Mouse (Mus musculus) liver, embryonic 14.5 days (tissue): ENCODE measurements around the gene Acox1. TPM values are rescaled to one million over a fixed set of nuclear protein-coding genes. Genes with fewer than 3 reads are reported as not detected.

Experiments
- ATAC-seq: fragments of 200-750 bp; cut with Nextera tagmentation; 2 replicates; pipeline ENCODE4 v1.8.0; 2017; ENCODE audit warnings: moderate number of reproducible peaks, mild to moderate bottlenecking, moderate library complexity; ENCODE audit not compliant: insufficient read depth
- DNase-seq, 3 experiments: peaks; one replicate each; pipeline ENCODE4 v3.0.0-alpha.2; 2012 to 2013; ENCODE audit warnings: low read depth in 3 of 3, low spot score in 3 of 3
- H3K27ac ChIP-seq: fragments of 300-500 bp; sonication (generic); 2 replicates; pipeline ENCODE4 v1.5.1; 2014; ENCODE audit warnings: moderate library complexity, mild to moderate bottlenecking, control low read depth, inconsistent platforms
- H3K27me3 ChIP-seq: fragments of 300-500 bp; sonication (generic); 2 replicates; pipeline ENCODE4 v1.6.1; 2014; ENCODE audit warnings: mild to moderate bottlenecking, low read length, moderate library complexity; ENCODE audit not compliant: control insufficient read depth, insufficient read depth
- H3K36me3 ChIP-seq: fragments of 300-500 bp; sonication (generic); replicated peaks from 2 replicates; pipeline ENCODE4 v1.6.1; 2014; ENCODE audit warnings: low read depth; ENCODE audit not compliant: control insufficient read depth, insufficient read depth
- H3K4me1 ChIP-seq, 2 experiments: fragments of 200-500 bp in 1 of 2; fragments of 300-500 bp in 1 of 2; sonication (generic) in 1 of 2; replicated peaks; 2 replicates each; pipeline ENCODE4 v1.6.1; 2012 to 2014; ENCODE audit warnings: antibody characterized with exemption in 1 of 2, inconsistent platforms in 1 of 2, low read length in 1 of 2; ENCODE audit not compliant: control insufficient read depth in 2 of 2, insufficient read depth in 2 of 2
- H3K4me2 ChIP-seq: fragments of 300-500 bp; sonication (generic); 2 replicates; pipeline ENCODE4 v1.6.1; 2014; ENCODE audit warnings: low read depth, mild to moderate bottlenecking, control low read depth, moderate library complexity
- H3K4me3 ChIP-seq, 2 experiments: fragments of 200-500 bp in 1 of 2; fragments of 300-500 bp in 1 of 2; sonication (generic) in 1 of 2; 2 replicates each; pipeline ENCODE4 v1.5.1; 2012 to 2014; ENCODE audit warnings: low read depth in 2 of 2, low read length in 2 of 2, mild to moderate bottlenecking in 2 of 2, control low read depth in 1 of 2, inconsistent platforms in 1 of 2, moderate library complexity in 1 of 2; ENCODE audit not compliant: insufficient read depth in 1 of 2
- H3K9ac ChIP-seq: fragments of 300-500 bp; sonication (generic); replicated peaks from 2 replicates; pipeline ENCODE4 v1.6.1; 2014; ENCODE audit warnings: mild to moderate bottlenecking, control low read depth, moderate library complexity
- H3K9me3 ChIP-seq: fragments of 300-500 bp; sonication (generic); 2 replicates; pipeline ENCODE4 v1.6.1; 2016; ENCODE audit warnings: low read length, mixed read lengths; ENCODE audit not compliant: control insufficient read depth
- CTCF ChIP-seq: IDR thresholded peaks from 2 replicates; pipeline ENCODE4 v1.5.1; 2016; ENCODE audit warnings: antibody characterized with exemption, low read depth, control low read depth
- EP300 ChIP-seq: IDR thresholded peaks from 2 replicates; pipeline ENCODE4 v1.6.1; 2016; ENCODE audit warnings: antibody characterized with exemption, low read depth
- WGBS: fragments of 180-500 bp; shearing (Covaris S2); extraction: QIAGEN DNeasy Blood & Tissue Kit; methylation state at CpG from one replicate; pipeline ENCODE4 v1.1.7; 2014; ENCODE audit not compliant: insufficient replicate concordance; 5-methylcytosine and 5-hydroxymethylcytosine counted together
- polyA plus RNA-seq, 2 experiments: library from polyadenylated mRNA; depleted of rRNA in 1 of 2; stranded (reverse) in 1 of 2; unstranded in 1 of 2; fragments of >200 nt; fragmentation: Nextera tagmentation in 1 of 2; extraction: Ambion mirVana in 1 of 2; gene quantifications; 2 replicates each; pipeline versions ENCODE4 v1.2.1 to v1.2.3; 2012 to 2014

Gene Acox1
- polyA plus RNA-seq, 2 experiments: 14.8 to 16.6 TPM

DNA sequence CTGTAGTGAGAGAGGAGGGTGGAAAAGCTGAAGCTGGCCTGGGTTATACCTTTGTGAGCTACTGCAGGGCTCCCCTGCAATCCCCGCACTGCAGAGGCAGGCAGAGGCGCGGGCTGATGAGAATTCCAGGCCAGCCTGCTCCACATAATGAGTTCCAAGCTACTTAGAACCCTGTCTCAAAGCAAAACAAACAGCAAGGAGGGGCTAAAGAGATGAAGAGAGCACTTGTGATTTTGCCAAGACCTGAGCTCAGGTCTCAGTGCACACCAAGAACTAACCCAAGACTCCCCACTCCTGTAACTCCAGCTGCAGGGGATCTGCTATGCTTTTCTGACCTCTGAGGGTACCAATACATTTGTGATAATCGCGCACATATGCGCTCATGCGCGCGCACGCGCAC lies 12.5 kb downstream of the Acox1 start:
- Histone ChIP-seq H3K27me3 (no peaks in the 10 kb centered on the region), H3K27ac (no peak overlapping the region), H3K4me1 (no peaks in the 10 kb centered on the region), H3K9me3 (no peaks in the 10 kb centered on the region), H3K9ac (no peak overlapping the region), H3K36me3 (peaks cover 3% of the 10 kb centered on the region), H3K4me2 (no peak overlapping the region), H3K4me3 (no peak overlapping the region)
- ATAC-seq: no peak
- no peak for DNase-seq
- WGBS: 87% methylated on average over 11 of the region's 11 CpGs
- TF ChIP-seq CTCF: no peak
- TF ChIP-seq EP300: no peak

DNA sequence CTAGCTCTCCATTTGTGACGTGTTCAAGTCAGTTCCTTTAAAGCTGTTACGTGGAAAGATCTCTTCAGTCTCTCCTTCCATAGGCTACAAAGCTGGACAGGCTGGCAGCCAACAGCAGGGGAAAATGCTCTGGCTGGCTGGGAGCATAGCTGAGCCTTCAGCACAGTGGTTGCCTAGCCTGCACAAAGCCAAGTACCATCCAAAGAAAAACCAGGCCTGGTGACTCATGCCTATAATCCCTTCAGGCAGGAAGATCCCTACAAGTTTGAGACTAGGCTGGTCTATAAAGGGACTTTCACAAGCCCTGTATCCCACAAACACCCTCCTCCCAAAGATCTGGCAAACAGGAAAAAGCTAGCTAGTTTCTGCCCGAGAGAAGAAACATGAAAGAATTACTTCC lies 13.0 kb downstream of the Acox1 start:
- ATAC-seq (no peak), DNase-seq (no peak)
- H3K27ac ChIP-seq: no peak overlapping the region
- H3K9ac ChIP-seq: no peak overlapping the region
- no peaks in the 10 kb centered on the region for H3K4me1 ChIP-seq
- no peaks in the 10 kb centered on the region for H3K27me3 ChIP-seq
- H3K36me3 ChIP-seq: peaks cover 3% of the 10 kb centered on the region
- no peaks in the 10 kb centered on the region for H3K9me3 ChIP-seq
- TF ChIP-seq CTCF (no peak), EP300 (no peak)
- no peak overlapping the region for H3K4me2 ChIP-seq
- H3K4me3 ChIP-seq: no peak overlapping the region
- WGBS: 71% methylated on average over 3 of the region's 3 CpGs

DNA sequence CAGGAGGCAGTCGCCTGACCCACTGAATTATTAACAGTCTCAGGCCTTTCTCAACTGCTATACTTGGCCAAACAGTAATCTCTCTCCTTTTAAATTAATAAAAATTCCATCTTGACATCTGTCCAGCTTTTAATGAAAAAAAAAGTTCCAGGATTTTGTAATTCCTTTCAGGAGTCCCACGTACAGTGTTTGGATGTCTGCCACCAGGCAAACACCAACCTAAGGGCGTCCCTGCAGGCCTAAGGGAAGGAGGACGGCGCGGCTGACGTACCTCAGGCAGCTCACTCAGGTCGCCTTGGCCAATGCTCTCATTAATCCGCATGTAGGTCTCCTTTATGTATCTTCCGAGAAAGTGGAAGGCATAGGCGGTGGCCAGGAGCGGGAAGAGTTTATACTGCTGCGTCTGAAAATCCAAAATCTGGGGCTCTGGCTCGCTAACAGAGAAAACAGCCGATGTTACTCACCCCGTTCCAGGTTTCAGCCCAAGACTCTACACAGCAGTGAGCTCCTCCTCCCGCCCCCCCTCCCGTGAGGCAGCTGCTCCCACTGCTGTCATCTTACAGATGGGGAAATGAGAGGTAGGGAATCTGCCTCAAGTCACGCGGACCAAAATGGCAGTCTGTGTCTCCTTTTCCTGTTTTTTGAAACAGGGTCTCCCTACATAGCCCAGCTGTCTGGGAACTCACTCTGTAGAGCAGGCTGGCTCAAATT lies 20.3 kb downstream of the Acox1 start:
- WGBS: 83% methylated on average over 20 of the region's 20 CpGs

GRCm38 (mm10) chr11:116176010-116176409 lies 22.8 kb downstream of the Acox1 start:
- ATAC-seq (no peak), DNase-seq (no peak)
- Histone ChIP-seq H3K9ac (no peak overlapping the region), H3K36me3 (peaks cover 13% of the 10 kb centered on the region), H3K27me3 (no peaks in the 10 kb centered on the region), H3K4me1 (no peaks in the 10 kb centered on the region), H3K4me3 (no peak overlapping the region), H3K9me3 (no peaks in the 10 kb centered on the region), H3K4me2 (no peak overlapping the region), H3K27ac (no peak overlapping the region)
- no peak for TF ChIP-seq CTCF
- TF ChIP-seq EP300: no peak
- 83% methylated on average over 7 of the region's 7 CpGs for WGBS

More for the DNA sequence above, 20.3 kb downstream of the Acox1 start:
- Histone ChIP-seq H3K36me3 (peaks cover 8% of the 10 kb centered on the region), H3K4me2 (no peak overlapping the region), H3K27me3 (no peaks in the 10 kb centered on the region), H3K4me3 (no peak overlapping the region), H3K27ac (no peak overlapping the region), H3K9me3 (no peaks in the 10 kb centered on the region), H3K4me1 (no peaks in the 10 kb centered on the region), H3K9ac (no peak overlapping the region)
- TF ChIP-seq EP300: no peak
- TF ChIP-seq CTCF: no peak
- no peak for ATAC-seq
- no peak for DNase-seq

DNA sequence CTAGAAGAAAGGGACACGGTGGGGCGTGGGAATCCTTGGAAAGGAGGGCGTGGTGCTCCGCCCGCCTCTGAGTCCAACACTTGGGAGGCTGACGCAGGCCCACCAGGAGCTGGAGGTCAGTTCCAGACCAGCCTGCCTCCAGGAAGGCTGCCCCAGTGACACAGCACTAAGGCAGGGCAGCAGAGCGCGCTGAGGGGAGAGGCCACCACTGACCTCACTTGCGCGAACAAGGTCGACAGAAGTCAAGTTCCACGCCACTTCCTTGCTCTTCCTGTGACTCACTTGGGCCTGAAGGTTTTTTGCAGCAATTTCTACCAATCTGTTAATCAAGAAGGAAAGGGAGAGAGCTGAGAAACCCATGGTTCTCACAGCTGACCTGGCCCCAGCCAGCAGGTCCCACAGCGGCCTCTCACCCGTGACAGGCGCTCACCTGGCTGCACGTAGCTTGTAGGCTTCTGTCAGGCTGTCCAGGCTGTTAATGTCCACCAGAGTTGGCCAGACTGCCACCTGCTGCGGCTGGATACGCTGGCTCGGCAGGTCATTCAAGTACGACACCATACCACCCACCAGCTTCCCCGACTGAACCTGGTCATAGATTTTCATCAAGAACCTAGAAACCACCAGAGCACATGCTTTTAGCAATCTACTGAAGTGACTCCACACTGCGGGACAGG lies 23.9 kb downstream of the Acox1 start:
- H3K4me1 ChIP-seq: no peaks in the 10 kb centered on the region
- 81% methylated on average over 22 of the region's 22 CpGs for WGBS
- no peak for DNase-seq
- no peak overlapping the region for H3K27ac ChIP-seq
- peaks cover 13% of the 10 kb centered on the region for H3K36me3 ChIP-seq
- no peaks in the 10 kb centered on the region for H3K9me3 ChIP-seq
- H3K9ac ChIP-seq: no peak overlapping the region
- no peak for TF ChIP-seq CTCF
- TF ChIP-seq EP300: no peak
- H3K4me3 ChIP-seq: no peak overlapping the region
- no peaks in the 10 kb centered on the region for H3K27me3 ChIP-seq
- ATAC-seq: no peak
- no peak overlapping the region for H3K4me2 ChIP-seq
